Mouse (Mus musculus): Measurements from ENCODE around the gene Uba3. TPM values are rescaled to one million over a fixed set of nuclear protein-coding genes. Genes with fewer than 3 reads are reported as not detected.
A peak's percentile ranks its signal among the peaks of the same experiment; 100 is the strongest.

Gene Uba3
- 33.3 and 33.7 TPM in 2 replicates for polyA plus RNA-seq (2015; fragmentation: Nextera tagmentation; extraction: Ambion mirVana)

GRCm38 (mm10) chr6:97205439-97205885 is at the start of gene Uba3:
TSS of gene Uba3 (minus strand) at chr6:97205647.
- peak; percentile 97 for ATAC-seq (ENCODE audit: low FRiP score, low TSS enrichment)
- TF ChIP-seq EP300 (optimal IDR thresholded peaks at IDR 0.05) (no peak), CTCF (IDR thresholded peaks at IDR 0.05; ENCODE audit: low read depth) (no peak)
- Histone ChIP-seq H3K4me1 (replicated peaks; ENCODE audit: control insufficient read depth, insufficient read depth) (no peaks in the 10 kb centered on the region), H3K4me3 (ENCODE audit: low read depth, low read length) (peak within 1 kb of the TSS; percentile 84), H3K9ac (ENCODE audit: low read length) (peak within 1 kb of the TSS; percentile 90), H3K36me3 (ENCODE audit: control insufficient read depth, insufficient read depth, low read length) (no peaks in the 10 kb centered on the region), H3K4me2 (replicated peaks; ENCODE audit: low read depth) (peak within 1 kb of the TSS; percentile 82), H3K9me3 (ENCODE audit: control insufficient read depth, low read length) (no peaks in the 10 kb centered on the region), H3K27me3 (ENCODE audit: control insufficient read depth, insufficient read depth, low read length) (no peaks in the 10 kb centered on the region), H3K27ac (replicated peaks) (peak within 1 kb of the TSS; percentile 88)
- peak; percentile 100 for DNase-seq (ENCODE audit: low spot score)
- 0% methylated on average over 37 of the region's 38 CpGs for whole genome bisulfite sequencing

GRCm38 (mm10) chr6:97252711-97253221 is 47.3 kb upstream of the Uba3 start, which contains the start of gene Lmod3:
TSS of gene Lmod3 (minus strand) at chr6:97252759.
- no peaks in the 10 kb centered on the region for H3K9me3 ChIP-seq (ENCODE audit: control insufficient read depth, low read length)

DNA sequence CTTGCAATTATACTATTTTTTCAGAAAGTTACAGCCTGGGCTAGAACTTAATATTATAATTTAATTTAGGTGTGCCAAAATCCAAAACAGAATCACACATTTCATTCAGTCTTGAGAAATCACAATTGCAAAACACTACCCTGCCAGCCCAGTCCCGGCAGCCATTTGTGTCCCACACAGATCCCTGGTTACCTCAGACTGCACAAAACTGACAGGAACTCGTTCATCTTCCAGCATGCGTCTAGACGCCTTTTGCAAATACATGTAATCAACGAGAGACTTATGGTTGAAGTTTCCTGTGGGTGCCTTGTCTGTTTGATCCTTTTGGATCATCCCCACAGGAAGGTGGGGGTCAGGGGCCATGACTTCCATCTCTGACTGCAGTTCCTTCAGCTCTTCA is 46.6 kb upstream of the Uba3 start:
- Histone ChIP-seq H3K27ac (replicated peaks) (no peak overlapping the region), H3K4me3 (ENCODE audit: low read depth, low read length) (no peak overlapping the region), H3K9ac (ENCODE audit: low read length) (no peak overlapping the region), H3K4me2 (replicated peaks; ENCODE audit: low read depth) (no peak overlapping the region), H3K4me1 (replicated peaks; ENCODE audit: control insufficient read depth, insufficient read depth) (no peaks in the 10 kb centered on the region), H3K27me3 (ENCODE audit: control insufficient read depth, insufficient read depth, low read length) (no peaks in the 10 kb centered on the region), H3K36me3 (ENCODE audit: control insufficient read depth, insufficient read depth, low read length) (no peaks in the 10 kb centered on the region), H3K9me3 (ENCODE audit: control insufficient read depth, low read length) (no peaks in the 10 kb centered on the region)
- TF ChIP-seq EP300 (optimal IDR thresholded peaks at IDR 0.05) (no peak), CTCF (IDR thresholded peaks at IDR 0.05; ENCODE audit: low read depth) (no peak)
- DNase-seq (ENCODE audit: low spot score) (no peak), ATAC-seq (ENCODE audit: low FRiP score, low TSS enrichment) (no peak)
- 28% methylated on average over 5 of the region's 5 CpGs for WGBS

More at GRCm38 (mm10) chr6:97252711-97253221, 47.3 kb upstream of the Uba3 start, which contains the start of gene Lmod3:
- H3K4me1 ChIP-seq (replicated peaks; ENCODE audit: control insufficient read depth, insufficient read depth): no peaks in the 10 kb centered on the region
- no peak within 1 kb of the TSS for H3K4me3 ChIP-seq (ENCODE audit: low read depth, low read length)
- no peaks in the 10 kb centered on the region for H3K27me3 ChIP-seq (ENCODE audit: control insufficient read depth, insufficient read depth, low read length)
- DNase-seq (ENCODE audit: low spot score) (no peak), ATAC-seq (ENCODE audit: low FRiP score, low TSS enrichment) (no peak)
- H3K4me2 ChIP-seq (replicated peaks; ENCODE audit: low read depth): no peak within 1 kb of the TSS
- H3K27ac ChIP-seq (replicated peaks): no peak within 1 kb of the TSS
- TF ChIP-seq EP300 (optimal IDR thresholded peaks at IDR 0.05) (no peak), CTCF (IDR thresholded peaks at IDR 0.05; ENCODE audit: low read depth) (no peak)
- no peak within 1 kb of the TSS for H3K9ac ChIP-seq (ENCODE audit: low read length)
- H3K36me3 ChIP-seq (ENCODE audit: control insufficient read depth, insufficient read depth, low read length): no peaks in the 10 kb centered on the region
- WGBS: 12% methylated on average over 9 of the region's 9 CpGs

GRCm38 (mm10) chr6:97250966-97251365 is 45.5 kb upstream of the Uba3 start:
- ATAC-seq (ENCODE audit: low FRiP score, low TSS enrichment) (no peak), DNase-seq (ENCODE audit: low spot score) (peak; percentile 41)
- no peaks in the 10 kb centered on the region for H3K4me1 ChIP-seq (replicated peaks; ENCODE audit: control insufficient read depth, insufficient read depth)
- H3K27ac ChIP-seq (replicated peaks): no peak overlapping the region
- H3K36me3 ChIP-seq (ENCODE audit: control insufficient read depth, insufficient read depth, low read length): no peaks in the 10 kb centered on the region
- 42% methylated on average over 6 of the region's 6 CpGs for WGBS
- no peak overlapping the region for H3K9ac ChIP-seq (ENCODE audit: low read length)
- TF ChIP-seq CTCF (IDR thresholded peaks at IDR 0.05; ENCODE audit: low read depth) (peak; percentile 92), EP300 (optimal IDR thresholded peaks at IDR 0.05) (no peak)
- no peak overlapping the region for H3K4me3 ChIP-seq (ENCODE audit: low read depth, low read length)
- H3K9me3 ChIP-seq (ENCODE audit: control insufficient read depth, low read length): no peaks in the 10 kb centered on the region
- H3K4me2 ChIP-seq (replicated peaks; ENCODE audit: low read depth): no peak overlapping the region
- no peaks in the 10 kb centered on the region for H3K27me3 ChIP-seq (ENCODE audit: control insufficient read depth, insufficient read depth, low read length)

- DNase-seq (ENCODE audit: low spot score) (no peak), ATAC-seq (ENCODE audit: low FRiP score, low TSS enrichment) (no peak)
- no peak for TF ChIP-seq EP300 (optimal IDR thresholded peaks at IDR 0.05)
- TF ChIP-seq CTCF (IDR thresholded peaks at IDR 0.05; ENCODE audit: low read depth): no peak
- Histone ChIP-seq H3K36me3 (ENCODE audit: control insufficient read depth, insufficient read depth, low read length) (no peaks in the 10 kb centered on the region), H3K4me1 (replicated peaks; ENCODE audit: control insufficient read depth, insufficient read depth) (no peaks in the 10 kb centered on the region), H3K27me3 (ENCODE audit: control insufficient read depth, insufficient read depth, low read length) (no peaks in the 10 kb centered on the region), H3K4me2 (replicated peaks; ENCODE audit: low read depth) (no peak overlapping the region), H3K9me3 (ENCODE audit: control insufficient read depth, low read length) (no peaks in the 10 kb centered on the region), H3K27ac (replicated peaks) (no peak overlapping the region), H3K9ac (ENCODE audit: low read length) (no peak overlapping the region), H3K4me3 (ENCODE audit: low read depth, low read length) (no peak overlapping the region)
Measured at GRCm38 (mm10) chr6:97245200-97245599, 39.8 kb upstream of the Uba3 start.

DNA sequence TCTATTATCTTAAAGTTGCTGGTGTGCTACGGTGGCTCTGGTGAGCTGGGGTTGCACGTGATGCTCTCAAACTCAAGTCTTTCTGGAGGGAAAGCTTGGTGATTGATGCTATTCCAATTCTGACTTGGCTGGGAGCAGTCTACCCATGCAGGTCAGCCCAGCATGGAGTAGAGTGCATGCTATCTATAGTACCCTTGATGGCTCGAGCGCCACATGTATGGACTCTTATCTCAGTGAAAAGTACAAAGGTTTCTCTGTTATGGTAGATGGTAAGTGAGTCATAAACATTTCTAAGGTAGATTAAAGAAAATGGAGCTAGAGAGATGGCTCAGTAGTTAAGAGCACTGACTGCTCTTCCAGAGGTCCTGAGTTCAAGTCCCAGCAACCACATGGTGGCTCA is 37.1 kb upstream of the Uba3 start:
- Histone ChIP-seq H3K27ac (replicated peaks) (no peak overlapping the region), H3K36me3 (ENCODE audit: control insufficient read depth, insufficient read depth, low read length) (no peaks in the 10 kb centered on the region), H3K9me3 (ENCODE audit: control insufficient read depth, low read length) (no peaks in the 10 kb centered on the region), H3K27me3 (ENCODE audit: control insufficient read depth, insufficient read depth, low read length) (no peaks in the 10 kb centered on the region), H3K4me1 (replicated peaks; ENCODE audit: control insufficient read depth, insufficient read depth) (no peaks in the 10 kb centered on the region), H3K4me2 (replicated peaks; ENCODE audit: low read depth) (no peak overlapping the region), H3K9ac (ENCODE audit: low read length) (no peak overlapping the region), H3K4me3 (ENCODE audit: low read depth, low read length) (no peak overlapping the region)
- TF ChIP-seq CTCF (IDR thresholded peaks at IDR 0.05; ENCODE audit: low read depth) (no peak), EP300 (optimal IDR thresholded peaks at IDR 0.05) (no peak)
- WGBS: 80% methylated on average over 4 of the region's 4 CpGs
- ATAC-seq (ENCODE audit: low FRiP score, low TSS enrichment): no peak
- DNase-seq (ENCODE audit: low spot score): no peak
